Mouse (Mus musculus): ENCODE data around the gene Slc5a3. TPM values are rescaled to one million over a fixed set of nuclear protein-coding genes. Genes with fewer than 3 reads are reported as not detected.
A peak's percentile ranks its signal among the peaks of the same experiment; 100 is the strongest.

The Slc5a3 gene
- total and polyA plus RNA-seq, 2 experiments from 2014 or later: 10.0 to 30.9 TPM

DNA sequence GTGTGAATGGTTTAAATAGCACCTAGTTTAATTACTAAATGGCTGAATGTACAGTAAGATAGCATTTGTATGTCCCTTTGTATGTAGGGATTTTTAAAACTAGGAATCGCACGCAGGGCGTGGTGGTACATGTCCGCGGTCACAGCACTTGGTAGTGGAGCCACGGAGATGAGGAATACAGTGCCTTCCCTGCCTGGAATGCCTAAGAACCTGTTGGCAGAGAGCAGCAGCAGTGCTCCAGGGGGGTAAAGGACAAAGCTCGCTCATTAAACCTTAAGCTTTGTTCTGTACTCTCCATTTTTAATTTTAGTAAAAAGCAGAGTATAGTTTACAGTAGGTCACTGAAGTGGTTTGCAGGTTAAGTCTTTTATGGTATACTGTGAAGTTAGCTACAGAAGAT lies 3.5 kb downstream of the Slc5a3 start:
- Histone ChIP-seq H3K4me2 (ENCODE audit: low read depth, low read length) (0 out of 2 replicates have a peak overlapping the region, but pooled peaks have one; percentile 79), H3K9me3 (ENCODE audit: low read length) (no peaks in the 10 kb centered on the region), H3K36me3 (ENCODE audit: insufficient read depth, low read length) (peaks cover 9% of the 10 kb centered on the region; the same call in 1 of the 2 replicates), H3K4me1 (ENCODE audit: insufficient read depth, low read length) (peaks cover 15% of the 10 kb centered on the region; the same call in 1 of the 2 replicates), H3K9ac (replicated peaks; ENCODE audit: low read length) (no peak overlapping the region), H3K27me3 (ENCODE audit: insufficient read depth, low read length) (no peaks in the 10 kb centered on the region), H3K4me3 (ENCODE audit: low read length) (no peak overlapping the region), H3K27ac (no peak overlapping the region)
- DNase-seq (ENCODE audit: low spot score): no peak
- ATAC-seq: no peak
- 89% methylated on average over 7 of the region's 7 CpGs for WGBS
- no peak for TF ChIP-seq CTCF (IDR thresholded peaks at IDR 0.05; ENCODE audit: low read depth)

DNA sequence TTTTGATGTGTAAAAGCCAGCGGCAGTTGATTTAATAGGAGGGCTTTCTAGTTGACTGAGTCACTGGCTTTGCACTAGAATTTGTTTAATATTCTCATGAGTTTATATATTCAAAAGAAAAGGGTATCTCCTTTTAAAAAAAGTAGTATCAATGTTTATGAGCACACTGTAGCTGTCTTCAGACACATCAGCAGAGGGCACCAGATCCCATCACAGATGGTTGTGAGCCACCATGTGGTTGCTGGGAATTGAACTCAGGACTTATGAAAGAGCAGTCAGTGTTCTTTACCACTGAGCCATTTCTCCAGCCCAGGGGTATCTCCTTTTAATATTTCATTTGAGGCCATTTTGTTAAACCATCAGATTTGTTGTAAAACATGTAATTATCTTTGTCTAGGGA lies 4.7 kb downstream of the Slc5a3 start:
- no peak overlapping the region for H3K27ac ChIP-seq
- 97% methylated on average over 1 of the region's 1 CpGs for WGBS
- H3K4me3 ChIP-seq (ENCODE audit: low read length): no peak overlapping the region
- no peaks in the 10 kb centered on the region for H3K9me3 ChIP-seq (ENCODE audit: low read length)
- ATAC-seq (no peak), DNase-seq (ENCODE audit: low spot score) (no peak)
- H3K36me3 ChIP-seq (ENCODE audit: insufficient read depth, low read length): peaks cover 18% of the 10 kb centered on the region; the same call in 1 of the 2 replicates
- no peak; the same call in 1 of the 2 replicates for TF ChIP-seq CTCF (IDR thresholded peaks at IDR 0.05; ENCODE audit: low read depth)
- no peak overlapping the region for H3K4me2 ChIP-seq (ENCODE audit: low read depth, low read length)
- no peak overlapping the region for H3K9ac ChIP-seq (replicated peaks; ENCODE audit: low read length)
- no peaks in the 10 kb centered on the region for H3K27me3 ChIP-seq (ENCODE audit: insufficient read depth, low read length)
- peaks cover 15% of the 10 kb centered on the region; the same call in 1 of the 2 replicates for H3K4me1 ChIP-seq (ENCODE audit: insufficient read depth, low read length)

DNA sequence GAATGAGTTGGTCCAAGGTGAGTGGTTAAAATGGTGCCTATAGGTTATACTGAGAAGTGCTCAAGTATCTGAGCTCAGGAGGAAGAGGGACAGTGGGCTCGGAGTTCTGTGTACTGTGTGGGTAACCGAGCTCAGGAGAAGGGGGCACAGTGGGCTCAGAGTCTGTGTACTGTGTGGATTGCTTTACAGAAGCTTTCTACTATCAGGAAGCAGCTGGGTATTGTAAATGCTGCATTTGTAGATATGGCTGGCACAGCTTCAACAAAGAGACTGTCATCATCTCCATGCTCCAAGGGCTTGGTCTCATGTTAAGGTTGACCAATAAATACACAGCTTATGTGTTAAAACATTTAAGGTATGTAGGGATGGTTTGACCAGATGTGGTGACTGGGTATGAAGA lies 6.7 kb downstream of the Slc5a3 start:
- DNase-seq (ENCODE audit: low spot score) (no peak), ATAC-seq (no peak)
- no peak overlapping the region for H3K4me2 ChIP-seq (ENCODE audit: low read depth, low read length)
- 86% methylated on average over 2 of the region's 2 CpGs for WGBS
- H3K27ac ChIP-seq: no peak overlapping the region
- H3K9me3 ChIP-seq (ENCODE audit: low read length): no peaks in the 10 kb centered on the region
- no peak overlapping the region for H3K4me3 ChIP-seq (ENCODE audit: low read length)
- TF ChIP-seq CTCF (IDR thresholded peaks at IDR 0.05; ENCODE audit: low read depth): no peak
- no peaks in the 10 kb centered on the region for H3K27me3 ChIP-seq (ENCODE audit: insufficient read depth, low read length)
- no peak overlapping the region for H3K9ac ChIP-seq (replicated peaks; ENCODE audit: low read length)
- H3K4me1 ChIP-seq (ENCODE audit: insufficient read depth, low read length): peaks cover 6% of the 10 kb centered on the region; the same call in 1 of the 2 replicates
- H3K36me3 ChIP-seq (ENCODE audit: insufficient read depth, low read length): peaks cover 29% of the 10 kb centered on the region

DNA sequence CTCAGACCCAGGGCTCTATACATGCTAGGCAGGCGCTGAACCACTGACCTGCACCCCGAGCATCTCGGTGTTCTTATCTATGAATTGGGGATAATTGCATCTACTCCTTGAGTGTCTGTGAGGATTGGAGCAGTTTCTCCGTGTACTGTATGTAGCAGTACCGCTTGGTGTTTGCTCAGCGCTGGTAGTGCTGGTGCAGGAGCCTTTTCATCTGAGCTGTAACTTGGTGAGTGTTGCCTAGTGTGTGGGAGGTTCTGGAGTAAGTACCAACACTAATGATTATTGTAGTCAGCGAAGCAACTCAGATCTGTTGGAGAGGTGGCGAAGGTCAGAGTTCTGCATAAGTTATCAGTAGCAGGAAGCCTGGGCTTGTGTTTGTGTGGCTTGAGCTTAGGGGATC lies 12.2 kb downstream of the Slc5a3 start:
- H3K9ac ChIP-seq (replicated peaks; ENCODE audit: low read length): no peak overlapping the region
- no peak overlapping the region for H3K4me3 ChIP-seq (ENCODE audit: low read length)
- no peaks in the 10 kb centered on the region for H3K27me3 ChIP-seq (ENCODE audit: insufficient read depth, low read length)
- H3K4me1 ChIP-seq (ENCODE audit: insufficient read depth, low read length): no peaks in the 10 kb centered on the region
- ATAC-seq (no peak), DNase-seq (ENCODE audit: low spot score) (no peak)
- no peaks in the 10 kb centered on the region for H3K9me3 ChIP-seq (ENCODE audit: low read length)
- H3K27ac ChIP-seq: no peak overlapping the region
- WGBS: 94% methylated on average over 8 of the region's 8 CpGs
- no peak overlapping the region for H3K4me2 ChIP-seq (ENCODE audit: low read depth, low read length)
- H3K36me3 ChIP-seq (ENCODE audit: insufficient read depth, low read length): peaks cover 35% of the 10 kb centered on the region
- no peak for TF ChIP-seq CTCF (IDR thresholded peaks at IDR 0.05; ENCODE audit: low read depth)

DNA sequence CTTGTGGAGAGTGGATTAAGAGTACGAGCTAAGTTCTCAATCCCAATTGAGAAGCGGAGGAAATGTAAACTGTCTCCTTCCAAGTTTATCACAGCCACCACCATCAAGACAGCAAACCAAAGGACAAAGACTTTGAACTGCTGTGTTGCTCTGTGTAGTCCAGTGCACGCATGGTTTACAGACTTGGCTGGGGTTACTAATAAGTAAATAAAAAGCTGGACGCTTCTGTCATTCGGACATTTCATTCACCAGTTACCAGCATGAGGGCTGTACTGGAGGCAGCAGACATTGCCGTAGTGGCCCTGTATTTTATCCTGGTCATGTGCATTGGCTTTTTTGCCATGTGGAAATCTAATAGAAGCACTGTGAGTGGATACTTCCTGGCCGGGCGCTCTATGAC lies 18.7 kb downstream of the Slc5a3 start:
- ATAC-seq (no peak), DNase-seq (ENCODE audit: low spot score) (no peak)
- Histone ChIP-seq H3K9ac (replicated peaks; ENCODE audit: low read length) (no peak overlapping the region), H3K4me1 (ENCODE audit: insufficient read depth, low read length) (no peaks in the 10 kb centered on the region), H3K9me3 (ENCODE audit: low read length) (no peaks in the 10 kb centered on the region), H3K36me3 (ENCODE audit: insufficient read depth, low read length) (peaks cover 13% of the 10 kb centered on the region), H3K27ac (no peak overlapping the region), H3K4me2 (ENCODE audit: low read depth, low read length) (no peak overlapping the region), H3K4me3 (ENCODE audit: low read length) (no peak overlapping the region), H3K27me3 (ENCODE audit: insufficient read depth, low read length) (no peaks in the 10 kb centered on the region)
- TF ChIP-seq CTCF (IDR thresholded peaks at IDR 0.05; ENCODE audit: low read depth): no peak
- 88% methylated on average over 8 of the region's 8 CpGs for WGBS

DNA sequence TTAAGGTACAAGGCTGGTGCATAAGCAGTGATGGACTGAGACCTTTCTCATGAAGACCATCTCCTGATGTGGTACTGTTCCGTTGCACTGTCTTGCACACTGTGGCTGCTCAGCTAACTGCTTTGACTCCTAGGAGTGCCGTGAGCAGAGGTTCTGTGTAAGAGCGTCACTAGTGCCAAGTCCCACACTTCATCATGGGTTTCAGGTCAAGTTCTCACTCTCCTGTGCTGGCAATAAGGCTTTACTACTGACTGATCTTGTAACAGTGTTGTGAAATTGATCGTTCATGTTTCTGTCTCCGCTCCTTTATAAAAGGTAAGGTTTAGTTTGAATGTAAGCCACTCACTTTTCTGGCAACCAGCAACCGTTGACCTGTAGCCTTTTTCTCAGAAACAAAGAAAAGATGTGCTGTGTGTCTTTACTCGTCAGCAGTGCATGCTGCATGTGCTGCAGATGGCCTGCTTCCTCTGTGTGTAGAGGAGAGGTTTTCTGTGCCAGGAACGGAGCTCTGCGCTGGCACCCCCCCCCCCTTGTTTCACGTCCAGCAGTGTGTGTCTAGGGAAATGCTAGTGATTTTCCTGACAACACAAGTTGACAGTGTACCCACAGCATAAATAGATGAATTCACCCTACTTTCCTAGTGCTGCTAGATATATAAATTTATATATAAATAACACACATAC lies 25.8 kb downstream of the Slc5a3 start:
- no peak overlapping the region for H3K4me2 ChIP-seq (ENCODE audit: low read depth, low read length)
- no peak overlapping the region for H3K9ac ChIP-seq (replicated peaks; ENCODE audit: low read length)
- no peaks in the 10 kb centered on the region for H3K9me3 ChIP-seq (ENCODE audit: low read length)
- no peaks in the 10 kb centered on the region for H3K36me3 ChIP-seq (ENCODE audit: insufficient read depth, low read length)
- H3K4me3 ChIP-seq (ENCODE audit: low read length): no peak overlapping the region
- H3K4me1 ChIP-seq (ENCODE audit: insufficient read depth, low read length): no peaks in the 10 kb centered on the region
- TF ChIP-seq CTCF (IDR thresholded peaks at IDR 0.05; ENCODE audit: low read depth): no peak
- no peaks in the 10 kb centered on the region for H3K27me3 ChIP-seq (ENCODE audit: insufficient read depth, low read length)
- H3K27ac ChIP-seq: no peak overlapping the region
- ATAC-seq: no peak
- DNase-seq (ENCODE audit: low spot score): no peak
- 59% methylated on average over 10 of the region's 10 CpGs for WGBS

DNA sequence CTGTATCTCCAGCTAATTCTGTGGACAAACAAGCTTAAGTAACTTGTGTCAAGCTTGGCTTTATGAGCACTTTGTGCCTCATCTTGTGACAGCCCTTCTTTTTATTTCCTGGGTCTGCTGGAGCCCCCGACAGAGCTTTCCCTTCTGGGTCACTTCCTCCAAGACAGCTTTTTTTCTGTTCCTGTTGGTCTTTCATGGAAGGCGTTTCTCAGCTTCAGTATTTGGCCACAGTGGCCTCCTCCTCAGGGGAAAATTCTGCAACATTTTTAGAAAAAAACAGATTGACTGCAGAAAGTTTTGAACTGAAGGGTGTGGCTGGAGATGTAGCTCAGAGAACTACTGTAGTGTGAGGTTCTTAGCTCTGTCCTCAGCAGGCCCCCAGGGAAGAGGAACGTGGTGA lies 31.1 kb downstream of the Slc5a3 start:
- WGBS: 29% methylated on average over 3 of the region's 3 CpGs

More for the DNA sequence above, 31.1 kb downstream of the Slc5a3 start:
- no peak for TF ChIP-seq CTCF (IDR thresholded peaks at IDR 0.05; ENCODE audit: low read depth)
- no peak overlapping the region for H3K27ac ChIP-seq
- H3K4me1 ChIP-seq (ENCODE audit: insufficient read depth, low read length): no peaks in the 10 kb centered on the region; the same call in 1 of the 2 replicates
- H3K36me3 ChIP-seq (ENCODE audit: insufficient read depth, low read length): no peaks in the 10 kb centered on the region
- no peak for ATAC-seq
- DNase-seq (ENCODE audit: low spot score): no peak
- no peak overlapping the region for H3K4me3 ChIP-seq (ENCODE audit: low read length)
- H3K9me3 ChIP-seq (ENCODE audit: low read length): no peaks in the 10 kb centered on the region
- no peaks in the 10 kb centered on the region for H3K27me3 ChIP-seq (ENCODE audit: insufficient read depth, low read length)
- H3K4me2 ChIP-seq (ENCODE audit: low read depth, low read length): no peak overlapping the region
- H3K9ac ChIP-seq (replicated peaks; ENCODE audit: low read length): no peak overlapping the region
